Mouse (Mus musculus): ENCODE results near the gene Igfbp5.

- TF ChIP-seq GATA1 (IDR thresholded peaks at IDR 0.05; ENCODE audit: borderline replicate concordance, low read length) = no peak
- no peak for TF ChIP-seq FLI1 (IDR thresholded peaks at IDR 0.05; ENCODE audit: low read length)
These were observed 12.4 kb downstream of the Igfbp5 start for GRCm38 (mm10) chr1:72862248-72862647.

All from megakaryocyte, embryonic 14.5 days (primary cell).